Mouse (Mus musculus): ENCODE measurements around the gene Ecd. TPM values are rescaled to one million over a fixed set of nuclear protein-coding genes. Genes with fewer than 3 reads are reported as not detected.
"Not testable (repeated sequence)": the region's sequence is repeated elsewhere in the genome, so short reads cannot be mapped to it uniquely, and the experiment has no call there.

Ecd gene
- total RNA-seq, 4 experiments from 2014 or later: 42.8 to 47.6 (median 43.8) TPM

DNA sequence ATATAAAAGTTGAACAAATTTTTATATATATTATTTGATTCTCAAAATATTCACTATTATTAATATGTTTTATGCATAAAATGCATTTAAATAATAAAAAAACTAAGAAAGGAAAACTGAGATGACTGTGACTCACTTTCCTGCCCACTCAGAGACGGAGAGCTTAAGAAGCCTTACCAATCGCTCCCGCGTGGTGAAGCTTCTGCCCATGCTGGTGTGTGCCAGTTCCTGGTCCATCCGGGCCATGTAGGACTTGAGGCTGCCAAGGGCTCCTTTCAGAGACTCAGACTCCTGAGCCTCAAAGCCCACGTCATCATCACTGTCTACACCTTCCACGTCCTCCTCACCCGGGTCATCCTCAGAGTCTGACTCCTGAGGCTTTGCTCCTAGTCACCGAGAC lies 23.7 kb downstream of the Ecd start:
- DNase-seq: no peak

DNA sequence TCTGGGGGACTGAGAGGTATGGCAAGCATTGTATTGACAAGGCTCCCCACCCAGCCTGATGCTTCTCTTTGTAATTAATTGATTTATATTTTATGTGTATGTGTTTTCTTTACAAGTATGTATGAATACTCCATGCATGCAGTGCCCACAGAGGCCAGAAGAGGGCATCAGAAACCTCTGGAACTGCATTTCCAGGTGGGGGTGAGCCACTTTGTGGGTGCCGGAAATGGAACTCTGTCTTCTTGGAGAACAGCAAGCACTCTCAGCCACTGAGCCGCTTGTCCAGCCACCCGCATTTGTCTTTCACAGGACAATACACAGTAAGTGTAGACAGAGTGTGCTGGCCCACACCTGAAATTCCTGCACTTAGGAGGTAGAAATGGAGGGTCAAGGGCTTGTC lies 28.5 kb downstream of the Ecd start:
- no peak for DNase-seq

DNA sequence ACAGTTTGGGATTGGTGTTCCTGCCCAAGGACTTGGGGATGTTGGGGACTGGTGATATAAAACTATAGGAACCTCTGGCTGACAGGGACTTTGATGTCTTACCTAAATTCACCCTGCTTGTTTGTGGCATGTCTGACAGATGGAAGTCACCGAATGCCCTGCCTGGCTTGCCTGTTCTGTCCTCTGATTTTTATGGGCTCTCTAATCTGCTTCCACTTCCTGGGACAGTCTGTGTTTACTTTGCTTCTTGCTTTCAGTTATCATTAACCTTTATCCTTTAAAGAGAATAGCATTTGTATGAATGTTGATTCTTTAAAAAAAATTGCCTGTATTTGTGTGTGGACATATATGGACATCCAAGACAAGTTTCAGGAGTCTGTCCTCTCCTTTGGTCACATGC lies 32.8 kb downstream of the Ecd start:
- no peak for DNase-seq

DNA sequence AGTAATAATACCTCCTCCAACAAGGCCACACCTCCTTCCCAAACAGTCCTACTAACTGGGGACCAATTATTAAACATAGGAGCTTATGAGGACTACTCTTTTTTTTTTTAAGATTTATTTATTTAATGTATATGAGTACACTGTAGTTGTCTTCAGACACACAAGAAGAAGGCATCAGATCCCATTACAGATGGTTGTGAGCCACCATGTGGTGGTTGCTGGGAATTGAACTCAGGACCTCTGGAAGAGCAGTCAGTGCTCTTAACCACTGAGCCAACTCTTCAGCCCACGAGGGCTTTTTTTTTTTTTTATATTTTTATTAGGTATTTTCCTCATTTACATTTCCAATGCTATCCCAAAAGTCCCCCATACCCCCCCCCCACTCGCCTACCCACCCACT lies 42.8 kb downstream of the Ecd start:
- not testable (repeated sequence) for DNase-seq

DNA sequence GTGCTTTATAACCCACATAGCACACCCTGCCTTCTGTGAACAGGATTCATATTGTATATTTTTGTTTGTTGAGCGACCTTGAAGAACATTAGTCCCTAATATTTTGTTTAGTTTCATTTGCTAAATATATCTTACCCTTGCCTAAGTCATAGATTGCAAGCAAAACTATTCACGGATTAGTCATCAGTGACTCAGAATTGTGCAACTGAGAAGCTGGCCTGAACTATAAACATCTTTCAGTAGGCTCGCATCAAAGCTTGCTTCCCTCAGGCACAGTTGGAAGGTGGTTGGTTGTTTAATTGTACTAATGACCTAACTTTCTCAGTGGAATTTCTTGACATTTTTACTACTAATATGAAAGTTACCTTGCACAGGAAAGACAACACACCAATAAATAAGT lies 49.8 kb downstream of the Ecd start:
- DNase-seq: no peak

DNA sequence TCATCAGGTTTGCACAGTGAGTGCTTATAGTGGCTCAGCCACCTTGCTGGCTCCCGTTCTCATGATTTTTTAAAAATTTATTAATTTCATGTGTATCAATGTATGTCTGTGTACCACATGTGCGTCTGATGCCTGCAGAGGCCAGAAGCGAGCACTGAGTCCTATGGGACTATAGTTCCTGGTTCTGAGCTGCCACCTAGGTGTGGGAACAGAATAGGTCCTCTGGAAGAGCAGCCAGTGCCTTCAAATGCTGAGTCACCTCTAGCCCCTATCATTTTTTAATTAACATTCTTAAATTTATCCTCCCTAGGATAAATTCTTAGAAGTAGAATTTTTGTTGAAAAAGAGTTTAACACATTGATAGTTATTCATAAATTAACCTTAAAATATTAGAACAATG lies 50.3 kb downstream of the Ecd start:
- DNase-seq: no peak

DNA sequence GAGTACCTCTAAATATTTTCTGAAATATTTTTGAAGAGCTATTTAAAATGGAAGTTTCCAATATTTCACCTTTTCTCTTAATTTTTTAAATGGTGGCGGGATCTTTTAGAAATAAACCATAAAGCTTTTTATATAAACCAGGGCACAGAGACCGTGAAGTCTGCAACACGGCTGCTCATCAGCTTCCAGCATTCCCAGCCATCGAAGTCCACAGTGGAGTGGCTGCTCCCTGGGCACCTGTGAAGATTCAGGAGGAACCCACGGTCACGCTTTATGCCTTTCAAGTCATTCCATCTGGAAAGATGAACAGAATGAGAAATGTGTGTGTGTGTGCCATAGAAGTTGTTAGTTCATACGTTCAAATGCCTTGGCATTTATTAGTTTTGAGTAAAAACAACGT lies 53.0 kb downstream of the Ecd start:
- DNase-seq: no peak

DNA sequence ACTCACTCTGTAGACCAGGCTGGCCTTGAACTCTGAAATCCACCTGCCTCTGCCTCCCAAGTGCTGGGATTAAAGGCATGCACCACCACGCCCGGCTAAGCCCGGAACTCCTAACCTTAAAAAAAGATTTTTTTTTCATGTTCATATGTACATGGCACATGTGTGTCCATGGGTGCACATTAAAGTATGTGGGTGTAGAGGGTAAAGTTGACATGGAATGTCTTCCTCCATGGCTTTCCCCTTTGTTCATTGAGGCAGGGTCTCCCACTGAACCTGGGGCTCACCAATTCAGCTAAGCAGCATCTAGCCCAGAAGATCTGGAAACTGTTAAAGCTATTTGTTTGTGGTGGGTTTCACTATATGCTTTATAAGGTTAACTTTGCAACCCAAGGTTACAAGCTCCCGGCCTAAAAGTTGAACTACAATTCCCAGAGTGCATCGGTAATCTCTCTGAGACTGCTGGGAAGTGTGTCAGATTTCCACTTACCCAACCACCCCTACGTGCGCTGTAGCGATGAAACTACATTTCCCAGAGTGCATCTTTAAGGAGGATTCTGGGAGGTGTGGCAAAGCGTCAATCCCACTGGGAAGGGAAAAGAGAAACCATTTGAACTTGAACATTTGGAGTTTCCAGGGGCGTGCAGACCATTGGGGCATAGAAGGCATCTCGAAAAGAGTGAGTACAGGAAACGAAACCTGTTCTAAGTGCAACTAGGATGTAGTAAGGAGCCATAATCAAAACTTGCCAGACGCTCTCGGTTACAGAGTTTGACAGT lies 53.6 kb downstream of the Ecd start, which contains the start of gene Nudt13:
Nudt13 (plus strand) TSS at position 581 of the 776 bp plus-strand sequence.
- peak; percentile 90 for DNase-seq

DNA sequence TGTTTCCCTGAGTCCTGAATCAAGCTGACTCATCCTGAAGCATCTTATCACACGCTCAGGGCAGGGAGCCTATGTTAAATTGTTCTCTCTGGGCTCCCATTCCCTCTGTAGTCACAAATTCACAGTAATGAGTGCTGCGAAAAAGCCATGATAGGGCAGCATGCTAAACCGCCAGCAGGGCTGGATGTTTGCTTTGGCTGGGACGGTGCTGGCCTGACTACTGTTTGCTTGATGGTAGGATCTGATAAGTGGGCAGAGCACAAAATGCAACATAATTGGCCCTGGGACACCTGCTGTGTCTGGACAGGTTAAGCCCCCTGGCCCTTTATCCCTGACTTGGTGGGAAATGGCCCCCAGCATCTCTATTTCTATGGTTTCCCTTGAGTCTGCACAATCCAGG lies 56.5 kb downstream of the Ecd start:
- no peak for DNase-seq

Other genes with a start within 250 kb of the Ecd start
- gene Saysd1, start 209.6 kb downstream of the Ecd start, total RNA-seq (2022): 1 to 10 TPM; 7.8 to 9.4 (median 9.1) TPM
- 10 to 100 TPM in 1 of 4 experiments, 1 to 10 TPM in 3; 6.4 to 22.9 (median 7.2) TPM for gene Kcnk5, start 166.3 kb downstream of the Ecd start, total RNA-seq (2022)
- gene Kcnk16, start 78.9 kb downstream of the Ecd start, total RNA-seq (2022): not detected
- gene Nudt13, start 53.4 kb downstream of the Ecd start, total RNA-seq (2022): 10 to 100 TPM; 39.7 to 68.2 (median 53.7) TPM
- 10 to 100 TPM; 32.0 to 42.2 (median 41.0) TPM for gene Fam149b, start within 50 bp of the Ecd start, total RNA-seq (2022)
- 10 to 100 TPM; 30.3 to 43.2 (median 34.0) TPM for gene Dnajc9, start 40.8 kb upstream of the Ecd start, total RNA-seq (2022)
- 10 to 100 TPM; 56.2 to 74.9 (median 67.5) TPM for gene Mrps16, start 45.5 kb upstream of the Ecd start, total RNA-seq (2022)
- gene Cfap70, start 104.1 kb upstream of the Ecd start, total RNA-seq (2022): 1 to 10 TPM; 1.2 to 7.0 (median 1.8) TPM
- 100 to 1,000 TPM; 118 to 129 (median 120) TPM for gene Anxa7, start 132.0 kb upstream of the Ecd start, total RNA-seq (2022)
- 1 to 10 TPM in 2 of 4 experiments, under 1 TPM in 2; 0.52 to 2.1 (median 1.1) TPM for gene Mss51, start 148.8 kb upstream of the Ecd start, total RNA-seq (2022)
- 10 to 100 TPM; 66.2 to 94.4 (median 73.4) TPM for gene Ppp3cb, start 198.5 kb upstream of the Ecd start, total RNA-seq (2022)